Mouse (Mus musculus): Measurements from ENCODE around the gene Nmu. TPM values are rescaled to one million over a fixed set of nuclear protein-coding genes. Genes with fewer than 3 reads are reported as not detected.

The Nmu gene
- polyA plus RNA-seq, 1 experiment from 2014 or later = 0.49 TPM

DNA sequence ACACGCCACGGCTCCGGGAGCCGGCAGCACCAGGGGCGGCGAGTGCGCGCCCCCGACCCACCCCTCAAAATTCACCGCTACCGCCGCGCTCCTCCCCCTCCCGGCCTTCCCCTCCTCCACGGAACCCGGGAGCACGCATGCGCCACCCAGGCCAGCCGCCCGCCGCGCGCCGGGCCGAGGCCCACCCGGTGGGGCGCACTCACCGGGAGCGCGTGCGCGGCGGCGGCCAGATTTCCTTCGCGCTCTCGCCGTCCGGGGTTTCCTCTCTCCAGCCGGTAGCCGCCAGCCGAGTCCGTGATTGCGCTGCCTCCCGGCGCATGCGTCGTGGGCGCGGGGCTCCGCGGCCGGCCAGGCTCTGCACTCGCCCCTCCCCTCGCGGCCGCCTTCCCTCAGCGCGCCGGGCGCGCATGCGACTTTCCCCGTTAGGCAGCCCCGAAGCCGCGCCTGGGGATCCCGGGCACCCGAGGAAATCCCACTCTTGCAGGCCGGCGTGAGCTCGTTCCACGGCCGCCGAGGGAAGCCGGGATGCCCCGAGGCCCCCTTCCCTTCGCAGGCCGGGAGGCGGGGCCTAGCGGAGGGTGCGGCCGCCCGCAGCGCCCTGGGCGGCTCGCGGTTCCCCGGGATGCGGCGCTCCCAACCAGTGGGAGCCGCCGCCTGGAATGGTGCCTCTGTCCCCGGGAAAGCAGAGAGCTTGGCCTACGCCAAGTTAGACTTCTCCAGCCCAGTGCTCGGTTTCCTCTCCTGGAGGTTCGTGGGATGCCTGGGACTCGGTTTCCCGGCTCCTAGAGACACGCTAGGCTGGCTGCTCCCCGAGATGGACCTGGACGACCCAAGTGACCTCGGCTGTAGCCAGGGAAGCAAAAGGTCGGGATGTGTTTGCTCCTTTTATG, 58.9 kb downstream of the Nmu start, which contains the start of gene Clock:
Gene Clock (minus strand): TSS at position 341 of the 890 bp plus-strand sequence.
- H3K4me1 ChIP-seq (ENCODE audit: control insufficient read depth, insufficient read depth, low read length) = no peaks in the 10 kb centered on the region
- H3K27me3 ChIP-seq (ENCODE audit: control insufficient read depth, insufficient read depth, low read length) = no peaks in the 10 kb centered on the region
- WGBS = under 1% methylated on average over 80 of the region's 104 CpGs
- H3K36me3 ChIP-seq (ENCODE audit: control insufficient read depth, insufficient read depth, low read length) = no peaks in the 10 kb centered on the region
- H3K9ac ChIP-seq (ENCODE audit: low read length) = peak within 1 kb of the TSS; percentile 86
- peak; percentile 89 for DNase-seq (ENCODE audit: low spot score)
- peak within 1 kb of the TSS; percentile 93 for H3K4me3 ChIP-seq (ENCODE audit: low read depth, low read length)
- peak; percentile 89 for ATAC-seq (ENCODE audit: insufficient number of reproducible peaks, low FRiP score, low TSS enrichment, low read depth)
- peak within 1 kb of the TSS; percentile 85 for H3K4me2 ChIP-seq (ENCODE audit: low read depth, severe bottlenecking)
- H3K9me3 ChIP-seq (ENCODE audit: control insufficient read depth, low read length) = no peaks in the 10 kb centered on the region
- H3K27ac ChIP-seq (replicated peaks; ENCODE audit: low read depth, low read length) = peak within 1 kb of the TSS; percentile 95

DNA sequence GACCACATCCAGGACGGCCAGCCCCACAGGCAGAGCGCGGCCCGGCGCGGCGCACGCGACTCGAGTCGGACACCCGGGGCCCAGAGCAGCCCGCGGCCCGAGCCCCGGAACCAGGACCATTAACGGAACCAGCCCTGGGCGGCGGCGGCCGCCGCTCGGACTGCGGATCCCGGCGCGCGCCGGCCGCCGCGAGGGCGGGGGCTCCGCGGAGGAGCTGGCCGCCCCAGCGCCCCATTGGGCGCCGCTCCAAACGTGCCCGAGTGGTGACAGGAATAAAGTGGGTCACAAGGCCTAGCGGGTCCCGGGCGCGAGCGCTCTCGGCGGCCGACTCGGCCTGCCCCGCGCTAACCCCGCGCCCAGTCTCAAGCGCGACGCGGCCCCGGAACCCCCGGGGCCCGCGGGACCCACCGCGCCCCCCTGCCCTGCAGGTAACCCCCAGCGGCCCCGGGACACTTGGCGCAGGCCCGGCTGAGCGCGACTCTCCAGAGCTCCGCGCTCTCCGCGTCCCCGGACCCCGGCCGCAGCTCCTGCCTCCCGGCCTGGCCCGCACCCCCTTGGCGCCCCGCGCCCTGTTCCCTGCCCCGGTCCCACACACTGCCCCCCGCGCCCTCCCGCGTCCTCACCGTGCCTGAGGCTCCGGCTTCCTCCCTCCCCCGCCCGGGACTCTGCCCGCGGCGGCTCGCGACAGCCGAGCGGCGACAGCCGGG, 59.7 kb downstream of the Nmu start:
- peak overlapping the region; percentile 95 for H3K27ac ChIP-seq (replicated peaks; ENCODE audit: low read depth, low read length)
- under 1% methylated on average over 71 of the region's 100 CpGs for WGBS
- H3K36me3 ChIP-seq (ENCODE audit: control insufficient read depth, insufficient read depth, low read length) = no peaks in the 10 kb centered on the region
- H3K4me1 ChIP-seq (ENCODE audit: control insufficient read depth, insufficient read depth, low read length) = no peaks in the 10 kb centered on the region
- peak overlapping the region; percentile 93 for H3K4me3 ChIP-seq (ENCODE audit: low read depth, low read length)
- peak overlapping the region; percentile 86 for H3K9ac ChIP-seq (ENCODE audit: low read length)
- H3K27me3 ChIP-seq (ENCODE audit: control insufficient read depth, insufficient read depth, low read length) = no peaks in the 10 kb centered on the region
- DNase-seq (ENCODE audit: low spot score) (peak; percentile 72), ATAC-seq (ENCODE audit: insufficient number of reproducible peaks, low FRiP score, low TSS enrichment, low read depth) (peak; percentile 79)
- H3K4me2 ChIP-seq (ENCODE audit: low read depth, severe bottlenecking) = peak overlapping the region; percentile 85
- H3K9me3 ChIP-seq (ENCODE audit: control insufficient read depth, low read length) = no peaks in the 10 kb centered on the region

DNA sequence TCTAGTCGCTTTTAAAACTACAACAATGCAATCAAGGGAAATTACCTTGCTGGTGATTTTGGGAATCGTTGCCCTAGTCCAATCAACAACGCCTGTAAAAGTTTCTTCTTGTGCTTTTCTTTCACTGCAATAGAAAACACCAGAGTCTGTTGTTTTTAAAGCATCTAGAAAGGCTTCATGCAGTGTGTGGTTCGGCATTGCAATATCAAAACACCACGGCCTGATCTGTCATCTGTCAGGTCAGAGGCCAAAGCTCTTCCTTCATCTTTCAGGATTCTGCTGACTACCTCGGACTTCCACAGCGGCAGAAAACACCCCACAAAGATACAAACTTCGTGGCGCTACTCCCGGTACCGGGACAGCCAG, 60.2 kb downstream of the Nmu start:
- 6% methylated on average over 11 of the region's 11 CpGs for WGBS
- H3K27me3 ChIP-seq (ENCODE audit: control insufficient read depth, insufficient read depth, low read length) = no peaks in the 10 kb centered on the region
- ATAC-seq (ENCODE audit: insufficient number of reproducible peaks, low FRiP score, low TSS enrichment, low read depth) (no peak), DNase-seq (ENCODE audit: low spot score) (no peak)
- no peaks in the 10 kb centered on the region for H3K4me1 ChIP-seq (ENCODE audit: control insufficient read depth, insufficient read depth, low read length)
- peak overlapping the region; percentile 85 for H3K4me2 ChIP-seq (ENCODE audit: low read depth, severe bottlenecking)
- no peaks in the 10 kb centered on the region for H3K9me3 ChIP-seq (ENCODE audit: control insufficient read depth, low read length)
- no peaks in the 10 kb centered on the region for H3K36me3 ChIP-seq (ENCODE audit: control insufficient read depth, insufficient read depth, low read length)
- peak overlapping the region; percentile 86 for H3K9ac ChIP-seq (ENCODE audit: low read length)
- H3K4me3 ChIP-seq (ENCODE audit: low read depth, low read length) = peak overlapping the region; percentile 93
- H3K27ac ChIP-seq (replicated peaks; ENCODE audit: low read depth, low read length) = no peak overlapping the region; the same call in 1 of the 2 replicates

- 89% methylated on average over 2 of the region's 2 CpGs for WGBS
- Histone ChIP-seq H3K36me3 (ENCODE audit: control insufficient read depth, insufficient read depth, low read length) (no peaks in the 10 kb centered on the region), H3K4me3 (ENCODE audit: low read depth, low read length) (no peak overlapping the region), H3K9ac (ENCODE audit: low read length) (no peak overlapping the region), H3K27me3 (ENCODE audit: control insufficient read depth, insufficient read depth, low read length) (no peaks in the 10 kb centered on the region), H3K4me1 (ENCODE audit: control insufficient read depth, insufficient read depth, low read length) (no peaks in the 10 kb centered on the region), H3K9me3 (ENCODE audit: control insufficient read depth, low read length) (no peaks in the 10 kb centered on the region), H3K27ac (replicated peaks; ENCODE audit: low read depth, low read length) (no peak overlapping the region), H3K4me2 (ENCODE audit: low read depth, severe bottlenecking) (no peak overlapping the region)
- ATAC-seq (ENCODE audit: insufficient number of reproducible peaks, low FRiP score, low TSS enrichment, low read depth) = no peak
- no peak for DNase-seq (ENCODE audit: low spot score)
These were observed 61.6 kb downstream of the Nmu start for GRCm38 (mm10) chr5:76302009-76302408.

DNA sequence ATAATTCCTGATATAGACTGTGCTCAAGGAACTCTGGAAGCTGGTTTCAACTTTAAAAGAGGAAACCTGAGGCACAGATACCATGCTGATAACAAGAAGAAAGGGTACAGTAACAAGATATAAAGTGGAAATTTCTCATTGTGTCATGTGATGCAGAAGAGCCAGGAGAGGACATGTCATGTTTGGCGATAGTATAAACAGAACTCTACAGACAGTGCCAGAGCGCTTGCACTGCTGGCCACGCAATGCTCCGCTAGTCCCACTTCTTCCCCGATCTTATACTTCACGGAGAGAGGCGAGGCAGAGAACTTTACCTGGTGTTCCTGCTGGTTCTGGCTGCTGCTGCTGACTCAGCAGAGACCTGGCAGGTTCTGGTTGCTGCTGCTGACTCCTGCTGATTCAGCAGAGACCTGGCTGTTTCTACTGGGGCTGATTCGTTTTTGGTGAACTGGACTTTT, 74.3 kb downstream of the Nmu start:
- H3K27ac ChIP-seq (replicated peaks; ENCODE audit: low read depth, low read length) = no peak overlapping the region
- H3K9ac ChIP-seq (ENCODE audit: low read length) = no peak overlapping the region
- WGBS = 93% methylated on average over 8 of the region's 8 CpGs
- no peaks in the 10 kb centered on the region for H3K36me3 ChIP-seq (ENCODE audit: control insufficient read depth, insufficient read depth, low read length)
- H3K9me3 ChIP-seq (ENCODE audit: control insufficient read depth, low read length) = no peaks in the 10 kb centered on the region
- DNase-seq (ENCODE audit: low spot score) (no peak), ATAC-seq (ENCODE audit: insufficient number of reproducible peaks, low FRiP score, low TSS enrichment, low read depth) (no peak)
- no peaks in the 10 kb centered on the region for H3K4me1 ChIP-seq (ENCODE audit: control insufficient read depth, insufficient read depth, low read length)
- no peak overlapping the region for H3K4me2 ChIP-seq (ENCODE audit: low read depth, severe bottlenecking)
- H3K4me3 ChIP-seq (ENCODE audit: low read depth, low read length) = no peak overlapping the region
- no peaks in the 10 kb centered on the region for H3K27me3 ChIP-seq (ENCODE audit: control insufficient read depth, insufficient read depth, low read length)

- ATAC-seq (ENCODE audit: insufficient number of reproducible peaks, low FRiP score, low TSS enrichment, low read depth) (no peak), DNase-seq (ENCODE audit: low spot score) (no peak)
- Histone ChIP-seq H3K27me3 (ENCODE audit: control insufficient read depth, insufficient read depth, low read length) (no peaks in the 10 kb centered on the region), H3K9ac (ENCODE audit: low read length) (no peak overlapping the region), H3K36me3 (ENCODE audit: control insufficient read depth, insufficient read depth, low read length) (no peaks in the 10 kb centered on the region), H3K4me3 (ENCODE audit: low read depth, low read length) (no peak overlapping the region), H3K4me2 (ENCODE audit: low read depth, severe bottlenecking) (no peak overlapping the region), H3K27ac (replicated peaks; ENCODE audit: low read depth, low read length) (no peak overlapping the region), H3K9me3 (ENCODE audit: control insufficient read depth, low read length) (no peaks in the 10 kb centered on the region), H3K4me1 (ENCODE audit: control insufficient read depth, insufficient read depth, low read length) (no peaks in the 10 kb centered on the region)
- WGBS = 90% methylated on average over 3 of the region's 3 CpGs
These were observed 75.3 kb downstream of the Nmu start for GRCm38 (mm10) chr5:76288256-76288655.

GRCm38 (mm10) chr5:76287062-76287461, 76.5 kb downstream of the Nmu start:
- Histone ChIP-seq H3K36me3 (ENCODE audit: control insufficient read depth, insufficient read depth, low read length) (no peaks in the 10 kb centered on the region), H3K4me3 (ENCODE audit: low read depth, low read length) (no peak overlapping the region), H3K9ac (ENCODE audit: low read length) (no peak overlapping the region), H3K4me2 (ENCODE audit: low read depth, severe bottlenecking) (no peak overlapping the region), H3K9me3 (ENCODE audit: control insufficient read depth, low read length) (no peaks in the 10 kb centered on the region), H3K27ac (replicated peaks; ENCODE audit: low read depth, low read length) (no peak overlapping the region), H3K27me3 (ENCODE audit: control insufficient read depth, insufficient read depth, low read length) (no peaks in the 10 kb centered on the region), H3K4me1 (ENCODE audit: control insufficient read depth, insufficient read depth, low read length) (no peaks in the 10 kb centered on the region)
- no peak for DNase-seq (ENCODE audit: low spot score)
- 79% methylated on average over 5 of the region's 5 CpGs for WGBS
- ATAC-seq (ENCODE audit: insufficient number of reproducible peaks, low FRiP score, low TSS enrichment, low read depth) = no peak

DNA sequence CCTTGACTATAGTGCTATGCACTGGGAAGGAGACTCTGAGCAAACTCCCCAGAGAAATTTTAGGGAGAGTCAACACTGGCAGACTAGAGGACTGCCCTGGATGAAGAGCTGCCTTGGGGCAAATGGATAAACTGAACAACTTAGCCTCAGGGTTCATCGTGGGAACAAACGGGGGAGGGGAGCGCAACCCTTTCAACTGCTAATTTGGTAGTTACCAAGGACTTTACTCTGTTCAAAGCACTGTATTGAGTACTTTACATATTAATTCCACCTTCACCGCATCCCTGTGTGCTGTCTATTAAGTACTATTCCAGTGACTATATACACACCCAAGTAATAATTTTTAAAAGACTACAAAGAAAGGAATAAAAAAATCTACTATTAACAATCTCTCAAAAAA, 77.9 kb downstream of the Nmu start:
- Histone ChIP-seq H3K27ac (replicated peaks; ENCODE audit: low read depth, low read length) (no peak overlapping the region), H3K4me3 (ENCODE audit: low read depth, low read length) (no peak overlapping the region), H3K9ac (ENCODE audit: low read length) (no peak overlapping the region), H3K4me2 (ENCODE audit: low read depth, severe bottlenecking) (no peak overlapping the region), H3K27me3 (ENCODE audit: control insufficient read depth, insufficient read depth, low read length) (no peaks in the 10 kb centered on the region), H3K4me1 (ENCODE audit: control insufficient read depth, insufficient read depth, low read length) (peaks cover under 1% of the 10 kb centered on the region; the same call in 1 of the 2 replicates), H3K9me3 (ENCODE audit: control insufficient read depth, low read length) (no peaks in the 10 kb centered on the region), H3K36me3 (ENCODE audit: control insufficient read depth, insufficient read depth, low read length) (no peaks in the 10 kb centered on the region)
- WGBS = 67% methylated on average over 4 of the region's 4 CpGs
- ATAC-seq (ENCODE audit: insufficient number of reproducible peaks, low FRiP score, low TSS enrichment, low read depth) (no peak), DNase-seq (ENCODE audit: low spot score) (no peak)

All from limb, embryonic 11.5 days (tissue).